Mouse (Mus musculus) neural tube, embryonic 14.5 days (tissue): ENCODE results near the gene Myo1e. TPM values are rescaled to one million over a fixed set of nuclear protein-coding genes. Genes with fewer than 3 reads are reported as not detected.

ENCODE experiments used
- ATAC-seq: fragments of 200-750 bp; cut with Nextera tagmentation; 2 replicates; pipeline ENCODE4 v1.8.0; 2017; ENCODE audit warnings: low read depth, mild to moderate bottlenecking, moderate TSS enrichment, moderate library complexity
- H3K27ac ChIP-seq: fragments of 300-500 bp; sonication (generic); 2 replicates; pipeline ENCODE4 v1.5.1; 2014; ENCODE audit warnings: low read depth, mild to moderate bottlenecking, control low read depth, low read length, moderate library complexity, mixed read lengths
- H3K27me3 ChIP-seq: fragments of 300-500 bp; sonication (generic); 2 replicates; pipeline ENCODE4 v1.6.1; 2014; ENCODE audit warnings: low read length; ENCODE audit not compliant: control insufficient read depth, insufficient read depth
- H3K36me3 ChIP-seq: fragments of 300-500 bp; sonication (generic); 2 replicates; pipeline ENCODE4 v1.6.1; 2014; ENCODE audit warnings: low read length, mixed read lengths; ENCODE audit not compliant: control insufficient read depth, insufficient read depth
- H3K4me1 ChIP-seq: fragments of 300-500 bp; sonication (generic); 2 replicates; pipeline ENCODE4 v1.6.1; 2014; ENCODE audit warnings: low read length; ENCODE audit not compliant: control insufficient read depth, insufficient read depth
- H3K4me2 ChIP-seq: fragments of 300-500 bp; sonication (generic); 2 replicates; pipeline ENCODE4 v1.6.1; 2014; ENCODE audit warnings: mild to moderate bottlenecking, low read depth, low read length, control low read depth
- H3K4me3 ChIP-seq: fragments of 300-500 bp; sonication (generic); 2 replicates; pipeline ENCODE4 v1.5.1; 2014; ENCODE audit warnings: low read depth, low read length, control low read depth, mixed read lengths
- H3K9ac ChIP-seq: fragments of 300-500 bp; sonication (generic); replicated peaks from 2 replicates; pipeline ENCODE4 v1.6.1; 2014; ENCODE audit warnings: low read depth, mild to moderate bottlenecking, control low read depth, low read length, mixed read lengths
- H3K9me3 ChIP-seq: fragments of 300-500 bp; sonication (generic); 2 replicates; pipeline ENCODE4 v1.6.1; 2016; ENCODE audit warnings: low read length; ENCODE audit not compliant: control insufficient read depth
- WGBS: fragments of 180-500 bp; shearing (Covaris S2); extraction: QIAGEN DNeasy Blood & Tissue Kit; methylation state at CpG from one replicate; pipeline ENCODE4 v1.1.7; 2014; 5-methylcytosine and 5-hydroxymethylcytosine counted together
- polyA plus RNA-seq: library from polyadenylated mRNA; unstranded; fragments of >200 nt; fragmentation: Nextera tagmentation; extraction: Ambion mirVana; gene quantifications from 2 replicates; pipeline ENCODE4 v1.2.1, GENCODE M21; 2014

Gene Myo1e
- polyA plus RNA-seq: 3.6 and 6.4 TPM in 2 replicates

DNA sequence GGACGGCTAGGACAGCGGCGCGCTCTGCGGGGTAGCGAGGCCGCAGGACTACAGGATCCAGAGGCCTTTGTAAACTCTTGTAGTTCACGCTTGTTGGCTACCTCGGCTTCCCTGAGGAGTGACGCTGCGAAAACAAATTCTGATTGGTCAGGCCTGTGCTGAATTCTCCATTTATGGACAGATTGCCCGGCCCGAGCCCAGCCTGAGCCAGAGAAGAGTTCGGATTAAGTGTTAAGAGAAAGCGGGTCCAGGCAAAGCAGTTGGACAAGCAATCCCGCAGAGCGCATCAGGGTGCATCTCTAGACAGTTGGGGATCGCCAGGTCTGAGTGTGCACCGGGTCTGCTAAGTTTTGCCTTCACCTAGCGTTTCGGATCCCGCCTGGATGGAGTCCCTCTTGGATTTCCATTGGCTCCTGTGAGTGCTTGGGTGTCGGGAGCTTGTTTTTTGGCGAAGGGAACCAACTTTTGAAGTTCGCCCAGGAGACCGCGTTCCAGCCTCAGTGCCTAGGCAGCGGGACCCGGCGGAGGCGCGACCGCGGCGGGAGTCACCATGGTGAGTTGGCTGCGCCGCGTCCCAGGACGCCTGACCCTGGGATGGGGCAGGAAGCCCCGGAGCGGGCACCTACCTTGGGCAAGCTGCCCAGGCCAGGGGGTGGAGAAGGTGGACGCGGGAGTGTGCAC lies at the start of gene Myo1e:
Gene Myo1e (plus strand): TSS at position 200 of the 681 bp plus-strand sequence.
- H3K4me3 ChIP-seq: peak within 1 kb of the TSS; percentile 46
- H3K4me2 ChIP-seq: peak within 1 kb of the TSS; percentile 85
- peaks cover 6% of the 10 kb centered on the region; the same call in 1 of the 2 replicates for H3K4me1 ChIP-seq
- ATAC-seq: peak; percentile 92
- H3K9ac ChIP-seq: peak within 1 kb of the TSS; percentile 47
- H3K27me3 ChIP-seq: 0 out of 2 replicates have a peak, but pooled peaks cover 2% of the 10 kb centered on the region
- no peaks in the 10 kb centered on the region for H3K9me3 ChIP-seq
- peak within 1 kb of the TSS; percentile 60 for H3K27ac ChIP-seq
- under 1% methylated on average over 43 of the region's 43 CpGs for WGBS
- no peaks in the 10 kb centered on the region for H3K36me3 ChIP-seq

DNA sequence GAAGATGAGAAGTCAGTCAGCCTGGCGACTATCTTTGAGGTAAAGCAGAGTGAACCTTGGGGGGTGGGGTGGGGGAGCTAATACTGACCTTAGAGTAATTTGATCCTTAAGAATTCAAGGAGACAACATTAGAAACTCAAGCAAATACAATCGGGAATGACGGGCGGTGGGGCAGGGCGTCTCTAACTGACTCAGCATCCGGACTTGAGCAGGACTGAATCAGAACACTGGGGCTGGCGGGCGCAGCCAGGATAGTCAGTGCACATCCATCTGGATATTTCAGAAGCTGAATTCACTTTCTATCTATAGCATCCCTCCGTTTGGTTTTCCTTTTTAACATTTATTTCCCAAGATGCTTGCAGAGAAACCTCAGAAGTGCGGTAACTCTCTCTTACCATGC lies 47.1 kb upstream of the Myo1e start:
- H3K27ac ChIP-seq: no peak overlapping the region
- no peak overlapping the region for H3K4me2 ChIP-seq
- no peaks in the 10 kb centered on the region for H3K36me3 ChIP-seq
- no peaks in the 10 kb centered on the region for H3K27me3 ChIP-seq
- no peak overlapping the region for H3K9ac ChIP-seq
- no peaks in the 10 kb centered on the region for H3K4me1 ChIP-seq
- no peaks in the 10 kb centered on the region for H3K9me3 ChIP-seq
- WGBS: 90% methylated on average over 10 of the region's 10 CpGs
- ATAC-seq: no peak
- no peak overlapping the region for H3K4me3 ChIP-seq

DNA sequence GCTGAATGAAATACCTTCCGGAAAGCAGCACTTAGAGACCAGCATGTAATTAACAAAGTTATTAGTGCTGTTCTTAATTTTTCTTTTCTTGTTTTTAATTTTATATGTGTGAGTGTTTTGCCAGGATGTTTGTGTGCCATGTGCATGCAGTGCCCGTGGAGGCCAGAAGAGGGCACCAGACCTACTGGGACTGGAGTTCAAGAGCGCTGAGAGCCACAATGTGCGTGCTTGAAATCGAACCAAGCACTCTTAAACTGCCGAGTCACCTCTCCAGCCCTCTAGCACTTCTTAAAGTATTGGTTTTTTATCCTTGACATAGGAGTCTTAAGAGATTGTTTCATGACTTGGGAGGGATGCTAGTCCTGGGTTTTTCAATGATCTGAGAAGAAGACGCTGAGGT lies 38.2 kb upstream of the Myo1e start:
- Histone ChIP-seq H3K27me3 (no peaks in the 10 kb centered on the region), H3K27ac (no peak overlapping the region), H3K9me3 (no peaks in the 10 kb centered on the region), H3K36me3 (no peaks in the 10 kb centered on the region), H3K4me3 (no peak overlapping the region), H3K4me1 (peaks cover under 1% of the 10 kb centered on the region; the same call in 1 of the 2 replicates), H3K9ac (no peak overlapping the region), H3K4me2 (no peak overlapping the region)
- WGBS: 83% methylated on average over 7 of the region's 7 CpGs
- ATAC-seq: no peak

DNA sequence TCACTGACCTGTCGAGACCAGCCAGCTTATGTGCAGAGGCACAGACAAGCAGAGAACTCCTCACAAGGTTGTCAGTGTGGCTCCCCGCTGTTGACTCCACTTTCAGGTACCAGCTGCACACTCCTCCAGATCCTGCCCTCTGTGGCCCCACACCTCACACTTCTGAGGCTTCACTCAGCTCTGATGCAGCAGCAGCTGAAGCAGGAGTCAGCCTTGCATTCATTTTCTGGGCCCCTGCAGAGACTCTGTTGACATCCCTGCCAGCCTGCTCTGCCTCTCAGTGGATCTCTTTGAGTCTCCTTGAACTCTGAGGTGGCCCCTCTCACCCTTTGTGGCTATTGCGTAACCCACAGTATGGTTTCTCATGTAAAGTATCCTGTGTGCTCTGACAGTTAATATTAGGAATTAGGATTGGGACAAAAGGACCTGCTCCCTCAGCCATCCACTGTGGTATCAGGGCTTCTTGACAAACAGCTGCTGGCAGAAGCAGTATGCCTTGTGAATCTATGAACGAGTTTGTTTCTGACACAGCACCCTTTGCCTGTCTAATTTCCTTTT lies 32.8 kb upstream of the Myo1e start:
- H3K27ac ChIP-seq: no peak overlapping the region
- no peak overlapping the region for H3K9ac ChIP-seq
- H3K4me3 ChIP-seq: no peak overlapping the region
- no peaks in the 10 kb centered on the region for H3K36me3 ChIP-seq
- WGBS: 56% methylated on average over 4 of the region's 4 CpGs
- H3K9me3 ChIP-seq: no peaks in the 10 kb centered on the region
- H3K27me3 ChIP-seq: no peaks in the 10 kb centered on the region
- H3K4me1 ChIP-seq: peaks cover 4% of the 10 kb centered on the region; the same call in 1 of the 2 replicates
- no peak for ATAC-seq
- H3K4me2 ChIP-seq: no peak overlapping the region

DNA sequence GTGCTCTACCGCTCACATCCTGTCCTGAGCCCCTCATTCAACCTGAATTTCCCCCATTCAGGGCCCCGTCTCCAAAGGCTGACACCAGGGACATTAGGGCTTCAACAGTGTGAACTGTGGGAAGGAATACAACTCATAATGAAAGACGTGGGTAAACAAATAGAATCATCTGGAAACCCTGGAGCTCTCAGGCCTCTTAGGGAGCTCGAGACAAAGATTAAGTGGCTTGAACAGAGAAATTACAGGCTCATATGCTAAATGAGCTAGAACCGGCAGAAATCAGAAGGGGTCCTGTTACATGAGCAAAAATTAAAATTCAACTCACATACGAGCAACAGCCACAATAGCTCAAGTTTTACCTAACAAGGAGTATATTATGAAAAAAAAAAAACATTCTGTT lies 32.3 kb upstream of the Myo1e start:
- Histone ChIP-seq H3K4me2 (no peak overlapping the region), H3K9ac (no peak overlapping the region), H3K4me1 (peaks cover 4% of the 10 kb centered on the region; the same call in 1 of the 2 replicates), H3K27me3 (no peaks in the 10 kb centered on the region), H3K9me3 (no peaks in the 10 kb centered on the region), H3K27ac (no peak overlapping the region), H3K4me3 (no peak overlapping the region), H3K36me3 (no peaks in the 10 kb centered on the region)
- WGBS: 12% methylated on average over 6 of the region's 6 CpGs
- no peak for ATAC-seq

DNA sequence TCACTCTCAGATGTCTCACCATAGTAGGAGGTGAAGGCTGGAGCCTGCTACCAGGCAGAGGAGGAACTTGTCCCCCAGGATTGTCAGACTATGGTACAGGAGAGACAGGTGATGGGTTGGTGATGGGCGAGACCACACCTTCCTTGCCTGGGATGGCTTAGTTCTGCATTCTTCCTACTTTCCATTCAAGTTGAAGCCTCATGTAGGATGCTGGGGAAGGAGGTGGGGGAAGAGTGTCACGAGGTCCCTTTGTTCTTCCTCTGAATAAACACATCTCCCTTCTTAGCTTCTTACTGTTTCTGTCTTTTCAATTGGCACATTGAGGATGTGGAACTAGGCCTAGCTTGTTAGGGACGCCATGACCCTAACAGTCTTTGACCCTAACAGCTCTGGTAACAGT lies 30.9 kb upstream of the Myo1e start:
- Histone ChIP-seq H3K27ac (no peak overlapping the region), H3K27me3 (no peaks in the 10 kb centered on the region), H3K4me2 (no peak overlapping the region), H3K9me3 (no peaks in the 10 kb centered on the region), H3K4me3 (no peak overlapping the region), H3K36me3 (no peaks in the 10 kb centered on the region), H3K9ac (no peak overlapping the region), H3K4me1 (peaks cover 4% of the 10 kb centered on the region; the same call in 1 of the 2 replicates)
- ATAC-seq: no peak
- 73% methylated on average over 3 of the region's 3 CpGs for WGBS

DNA sequence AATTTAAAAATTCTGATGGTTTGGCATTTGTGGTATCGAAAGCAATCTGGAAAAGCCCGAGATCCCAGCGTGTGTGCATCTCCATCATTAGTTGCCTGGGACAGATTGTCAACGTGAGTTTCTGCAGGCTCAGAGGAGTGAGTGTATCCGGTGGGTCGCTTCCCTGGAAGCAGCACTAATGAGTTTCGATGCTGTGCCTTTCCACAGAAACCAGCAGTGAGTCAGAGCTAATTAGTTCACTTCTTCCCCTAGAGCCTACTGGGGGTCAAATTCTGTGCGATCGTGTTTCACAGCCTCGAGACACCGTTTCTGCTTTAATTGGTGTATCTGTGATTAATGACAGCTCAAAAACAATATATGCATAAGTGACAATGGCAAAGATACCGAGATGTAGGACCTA lies 25.4 kb upstream of the Myo1e start:
- no peak for ATAC-seq
- no peak overlapping the region for H3K4me2 ChIP-seq
- H3K27ac ChIP-seq: no peak overlapping the region

DNA sequence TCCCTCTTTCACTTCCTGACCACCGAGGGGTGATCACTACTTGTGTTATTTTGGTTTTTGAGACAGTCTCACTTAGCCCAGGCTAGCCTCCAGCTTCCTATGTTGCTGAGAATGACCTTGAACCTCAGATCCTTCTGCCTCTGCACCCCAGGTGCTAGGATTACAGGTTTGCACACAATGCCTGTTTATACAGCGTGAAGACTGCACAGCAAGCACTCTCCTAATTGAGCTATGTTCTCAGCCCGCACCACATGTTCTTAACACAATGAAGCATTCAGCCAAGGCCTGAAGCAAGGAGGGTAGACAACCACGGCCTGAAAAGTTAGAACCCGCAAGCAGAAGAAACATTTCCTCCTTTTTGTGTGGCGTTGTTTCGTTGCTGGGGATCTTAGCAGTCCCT lies 24.5 kb upstream of the Myo1e start:
- H3K27me3 ChIP-seq: no peaks in the 10 kb centered on the region
- H3K36me3 ChIP-seq: no peaks in the 10 kb centered on the region
- H3K9me3 ChIP-seq: no peaks in the 10 kb centered on the region
- no peak for ATAC-seq
- no peak overlapping the region for H3K9ac ChIP-seq
- no peaks in the 10 kb centered on the region for H3K4me1 ChIP-seq
- WGBS: 42% methylated on average over 7 of the region's 7 CpGs
- H3K4me3 ChIP-seq: no peak overlapping the region
- H3K27ac ChIP-seq: no peak overlapping the region
- H3K4me2 ChIP-seq: no peak overlapping the region

More for the DNA sequence above, 25.4 kb upstream of the Myo1e start:
- Histone ChIP-seq H3K36me3 (no peaks in the 10 kb centered on the region), H3K9ac (no peak overlapping the region), H3K9me3 (no peaks in the 10 kb centered on the region), H3K27me3 (no peaks in the 10 kb centered on the region), H3K4me1 (no peaks in the 10 kb centered on the region), H3K4me3 (no peak overlapping the region)
- 39% methylated on average over 12 of the region's 12 CpGs for WGBS

DNA sequence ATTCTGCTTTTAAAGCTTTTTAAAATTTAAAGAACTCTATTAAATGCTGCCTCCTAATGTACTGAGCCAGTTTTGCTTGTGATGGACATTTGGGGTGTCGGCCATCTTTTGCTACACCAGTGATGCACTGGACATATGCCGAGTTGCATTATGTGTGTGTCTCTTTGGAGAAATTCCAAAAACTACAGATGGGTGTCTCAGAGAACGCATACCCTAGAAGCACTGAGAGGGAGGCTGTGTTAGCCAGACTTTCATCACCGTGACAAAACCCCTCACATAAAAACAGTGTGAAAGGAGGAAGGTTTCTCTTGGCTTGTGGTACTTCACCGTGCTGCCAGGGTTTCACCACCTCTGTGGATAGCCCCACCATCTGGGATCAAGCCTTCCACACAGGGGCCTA lies 14.8 kb upstream of the Myo1e start:
- no peaks in the 10 kb centered on the region for H3K27me3 ChIP-seq
- WGBS: 69% methylated on average over 5 of the region's 5 CpGs
- H3K4me2 ChIP-seq: no peak overlapping the region
- H3K9me3 ChIP-seq: no peaks in the 10 kb centered on the region
- H3K4me1 ChIP-seq: no peaks in the 10 kb centered on the region
- no peak overlapping the region for H3K4me3 ChIP-seq
- no peaks in the 10 kb centered on the region for H3K36me3 ChIP-seq
- no peak for ATAC-seq
- H3K27ac ChIP-seq: no peak overlapping the region
- no peak overlapping the region for H3K9ac ChIP-seq
